Mouse (Mus musculus) layer of hippocampus, adult 8-10 months (tissue): ENCODE measurements around the gene Olfr767. TPM values are rescaled to one million over a fixed set of nuclear protein-coding genes. Genes with fewer than 3 reads are reported as not detected.
"Not testable (repeated sequence)": the region's sequence is repeated elsewhere in the genome, so short reads cannot be mapped to it uniquely, and the experiment has no call there.

Experiments used
- DNase-seq, 2 experiments: peaks; one replicate each; pipeline ENCODE4 v3.0.0; 2022; ENCODE audit warnings: low spot score in 2 of 2
- total RNA-seq, 4 experiments: library from RNA; stranded (reverse); gene quantifications; 2 replicates each; pipeline ENCODE4 v1.2.4; 2022

Olfr767 gene
- total RNA-seq = under 1 TPM in 1 of 4 experiments, not detected in 3; 0.11 TPM

DNA sequence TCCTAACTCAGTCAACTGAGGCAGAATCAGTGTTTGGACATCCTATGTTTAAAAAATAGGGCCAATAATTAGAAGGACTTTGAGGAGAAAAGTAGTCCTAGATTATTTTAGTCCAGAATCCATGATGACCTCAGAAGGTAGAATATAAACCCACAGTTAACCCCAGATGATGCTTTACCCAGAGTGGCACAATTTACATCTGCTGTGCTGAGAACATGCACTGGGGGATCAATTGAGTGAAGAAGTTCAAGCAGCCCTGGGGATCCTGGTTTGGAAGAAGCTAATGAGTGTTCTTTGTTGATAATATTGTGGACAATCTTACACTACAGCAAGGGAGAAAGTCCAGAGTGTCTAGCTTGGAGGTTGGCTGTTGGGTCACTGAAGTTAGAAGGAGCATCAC, at the start of gene Olfr767:
Gene Olfr767, minus strand, starts transcription at position 101 of the 400 bp plus-strand sequence.
- not testable (repeated sequence) for DNase-seq

DNA sequence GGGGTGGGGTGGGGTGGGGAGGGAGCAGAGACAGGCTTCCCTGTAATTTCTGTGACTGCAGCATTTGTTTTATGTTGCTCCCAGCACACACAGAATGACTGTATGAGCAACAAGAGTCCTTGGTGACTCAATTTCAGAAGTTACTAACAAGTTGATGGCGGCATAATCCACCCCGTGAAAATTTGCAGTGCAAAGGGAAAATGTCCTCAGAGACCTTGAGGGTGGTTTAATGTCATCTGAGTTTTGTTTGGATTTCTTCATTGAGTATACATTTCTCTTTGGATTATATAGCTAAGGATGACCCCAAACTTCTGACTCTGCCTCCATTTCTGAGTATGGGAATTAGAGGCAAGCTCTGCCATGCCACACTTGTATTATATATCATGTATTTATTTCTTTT, 35.1 kb upstream of the Olfr767 start, which contains the start of gene Olfr769:
Gene Olfr769, minus strand, starts transcription at position 101 of the 400 bp plus-strand sequence.
- DNase-seq = no peak

DNA sequence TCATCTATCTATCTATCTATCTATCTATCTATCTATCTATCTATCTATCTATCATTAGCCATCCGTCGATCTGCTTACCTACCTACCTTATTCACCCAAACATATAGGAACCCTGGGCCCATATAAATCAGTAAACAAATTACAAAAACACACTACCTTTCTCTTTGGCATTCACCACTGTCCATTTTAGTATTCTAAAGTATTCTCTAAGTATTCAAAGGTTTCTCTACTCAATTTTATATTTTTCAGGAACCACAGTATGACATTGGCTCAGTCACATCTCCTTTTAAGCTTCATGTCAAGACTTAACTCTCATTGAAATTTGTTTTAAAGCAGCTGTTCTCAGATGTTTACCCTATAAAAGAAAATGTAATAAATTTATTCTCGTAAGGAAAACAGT, 32.4 kb upstream of the Olfr767 start:
- no peak for DNase-seq

DNA sequence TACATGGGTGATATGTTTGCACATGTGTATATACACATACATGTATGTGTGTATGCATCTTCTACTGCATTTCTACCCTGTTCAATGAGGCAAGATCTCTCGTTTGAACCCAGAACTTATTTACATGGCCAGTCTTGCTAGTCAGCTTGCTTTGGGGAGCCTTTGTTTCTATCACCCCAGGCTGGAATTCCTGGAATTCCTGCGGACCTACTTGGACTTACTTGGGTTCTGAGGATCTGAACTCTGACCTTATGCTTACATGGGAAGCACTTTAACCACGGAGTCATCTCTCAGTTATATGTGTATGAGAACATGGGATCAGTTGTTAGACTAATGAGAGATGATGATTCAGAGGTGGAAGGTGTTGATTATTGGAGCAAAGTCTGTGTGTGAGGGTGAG, 18.5 kb upstream of the Olfr767 start:
- no peak for DNase-seq

DNA sequence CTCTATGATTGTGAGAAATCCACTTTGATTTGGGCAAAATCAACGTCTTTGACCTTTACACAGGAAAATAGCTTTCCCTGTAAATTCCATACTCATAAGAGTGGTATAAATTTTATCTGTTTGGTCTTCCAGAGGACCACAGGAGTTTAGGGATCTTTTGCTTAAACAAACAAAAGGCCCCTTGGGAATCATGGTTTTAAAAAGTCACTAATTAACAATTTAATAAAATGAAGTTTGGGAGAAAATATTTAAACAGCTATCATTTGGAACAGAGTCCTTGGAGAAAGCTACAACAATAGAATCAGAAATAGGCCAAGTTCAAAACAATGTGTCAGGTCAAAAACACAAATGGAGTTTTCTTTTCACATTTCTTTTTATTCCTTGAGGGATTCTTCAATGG, 16.6 kb upstream of the Olfr767 start, which contains the start of gene Olfr768:
Gene Olfr768, minus strand, starts transcription at position 101 of the 400 bp plus-strand sequence.
- no peak for DNase-seq

DNA sequence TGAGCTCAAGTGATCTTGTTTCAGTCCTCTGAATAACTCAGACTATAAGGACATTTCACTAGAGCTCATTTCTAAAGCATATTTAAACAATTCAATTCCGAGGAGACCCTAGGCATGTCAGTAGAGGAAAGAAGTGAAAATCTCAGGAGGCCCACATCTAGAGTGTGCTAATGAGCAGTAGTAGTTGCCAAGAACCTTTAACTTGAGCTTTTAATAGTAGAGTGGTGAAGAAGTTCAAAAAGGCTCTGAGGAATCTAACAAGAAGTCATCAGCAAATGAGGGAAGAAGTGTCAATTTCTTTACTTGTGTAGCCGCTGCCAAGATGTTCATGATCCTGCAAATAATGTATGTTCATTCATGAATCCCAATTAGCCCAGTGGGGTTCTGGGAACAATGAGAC, 13.8 kb downstream of the Olfr767 start, which contains the start of gene Olfr766-ps1:
Gene Olfr766-ps1, minus strand, starts transcription at position 101 of the 400 bp plus-strand sequence.
- no peak for DNase-seq

DNA sequence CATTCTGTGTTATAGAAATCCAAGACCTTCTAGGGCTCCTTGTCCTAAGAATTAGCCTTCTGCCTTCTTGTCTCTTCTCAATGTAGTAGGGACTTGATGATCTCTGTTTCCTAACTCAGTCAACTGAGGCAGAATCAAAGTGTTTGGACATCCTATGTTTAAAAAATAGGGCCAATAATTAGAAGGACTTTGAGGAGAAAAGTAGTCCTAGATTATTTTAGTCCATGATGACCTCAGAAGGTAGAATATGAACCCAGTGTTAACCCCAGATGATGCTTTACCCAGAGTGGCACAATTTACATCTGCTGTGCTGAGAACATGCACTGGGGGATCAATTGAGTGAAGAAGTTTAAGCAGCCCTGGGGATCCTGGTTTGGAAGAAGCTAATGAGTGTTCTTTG, 32.8 kb downstream of the Olfr767 start, which contains the start of gene Olfr765:
Gene Olfr765, minus strand, starts transcription at position 101 of the 400 bp plus-strand sequence.
- not testable (repeated sequence) for DNase-seq

DNA sequence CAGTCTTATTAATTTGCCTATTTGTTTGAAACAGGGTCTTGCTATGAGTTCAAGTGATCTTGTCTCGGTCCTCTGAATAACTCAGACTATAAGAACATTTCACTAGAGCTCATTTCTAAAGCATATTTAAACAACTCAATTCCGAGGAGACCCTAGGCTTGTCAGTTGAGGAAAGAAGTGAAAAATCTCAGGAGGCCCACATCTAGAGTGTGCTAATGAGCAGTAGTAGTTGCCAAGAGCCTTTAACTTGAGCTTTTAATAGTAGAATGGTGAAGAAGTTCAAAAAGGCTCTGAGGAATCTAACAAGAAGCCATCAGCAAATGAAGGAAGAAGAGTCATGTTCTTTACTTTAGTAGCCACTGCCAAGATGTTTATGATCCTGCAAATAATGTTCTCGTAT, 42.9 kb downstream of the Olfr767 start, which contains the start of gene Olfr764-ps1:
Gene Olfr764-ps1, minus strand, starts transcription at position 101 of the 400 bp plus-strand sequence.
- no peak for DNase-seq

DNA sequence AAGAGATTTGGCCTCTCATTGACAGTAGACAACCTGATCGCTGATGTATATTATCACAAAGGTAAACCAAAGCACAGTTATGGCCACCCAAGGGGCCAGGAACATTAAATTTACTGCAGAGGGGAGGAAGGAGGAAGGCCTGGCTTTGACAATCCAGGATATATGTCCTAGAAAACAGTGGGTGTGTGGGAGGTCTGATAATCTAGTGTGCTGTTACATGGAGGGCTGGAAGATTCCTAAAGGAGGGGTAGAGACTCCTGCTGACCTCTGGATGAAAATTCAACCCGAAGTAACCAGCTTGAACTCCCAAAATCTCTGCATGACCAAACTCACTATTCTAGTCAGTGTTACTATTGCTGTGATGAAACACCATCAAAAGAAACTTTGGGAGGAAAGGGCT, 54.4 kb downstream of the Olfr767 start:
- DNase-seq = no peak

DNA sequence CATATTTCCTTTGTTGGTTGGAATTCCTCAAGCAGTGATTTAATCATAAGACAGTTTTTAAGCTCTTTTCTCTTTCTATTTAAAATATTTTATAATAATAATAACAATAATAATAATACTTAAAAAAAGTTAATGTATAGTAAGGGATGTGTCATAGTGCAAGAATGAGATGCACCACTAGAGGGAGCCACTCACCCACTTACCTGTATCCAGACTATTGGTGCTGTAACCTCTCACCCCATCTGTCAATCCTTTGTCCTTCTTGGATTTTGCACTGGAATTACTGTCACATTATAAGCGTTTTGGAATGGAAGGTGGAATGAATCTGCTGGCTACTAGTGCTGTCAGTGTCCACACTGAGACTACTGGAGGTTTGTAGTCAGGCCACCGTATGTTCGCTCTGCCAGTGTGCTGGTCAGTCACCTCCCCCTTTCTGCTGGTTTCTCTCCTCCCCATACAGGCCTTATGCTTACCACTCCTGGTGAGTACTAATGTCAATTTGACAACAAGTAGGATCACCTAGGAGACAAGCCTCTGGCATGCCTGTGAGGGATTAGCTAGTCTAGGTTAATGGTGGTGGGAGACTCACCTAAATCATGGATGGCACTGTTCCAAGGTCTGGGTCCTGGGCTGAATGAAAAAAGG, 56.6 kb downstream of the Olfr767 start:
- peak in 1 of 2 experiments; percentile 34 for DNase-seq

Other genes with a start within 250 kb of the Olfr767 start
- gene Gdf11, start 191.2 kb downstream of the Olfr767 start, total RNA-seq = 10 to 100 TPM; 19.9 to 22.7 (median 22.3) TPM
- 100 to 1,000 TPM in 2 of 4 experiments, 10 to 100 TPM in 2; 76.9 to 199 (median 126) TPM for gene Cd63, start 181.9 kb downstream of the Olfr767 start, total RNA-seq
- gene Rdh5, start 160.0 kb downstream of the Olfr767 start, total RNA-seq = 1 to 10 TPM; 4.5 to 7.8 (median 7.2) TPM
- 100 to 1,000 TPM in 2 of 4 experiments, 10 to 100 TPM in 2; 69.0 to 104 (median 90.6) TPM for gene Bloc1s1, start 158.9 kb downstream of the Olfr767 start, total RNA-seq
- gene Itga7, start 149.1 kb downstream of the Olfr767 start, total RNA-seq = 10 to 100 TPM; 29.5 to 35.4 (median 31.6) TPM
- gene Mettl7b, start 121.9 kb downstream of the Olfr767 start, total RNA-seq = not detected
- gene Olfr9, start 93.5 kb downstream of the Olfr767 start, total RNA-seq = not detected
- not detected for gene Olfr763, start 72.1 kb downstream of the Olfr767 start, total RNA-seq
- gene Olfr764-ps1, start 43.0 kb downstream of the Olfr767 start, total RNA-seq = not detected
- gene Olfr765, start 32.9 kb downstream of the Olfr767 start, total RNA-seq = not detected
- gene Olfr766-ps1, start 13.9 kb downstream of the Olfr767 start, total RNA-seq = not detected
- not detected for gene Olfr768, start 16.5 kb upstream of the Olfr767 start, total RNA-seq
- gene Olfr769, start 35.0 kb upstream of the Olfr767 start, total RNA-seq = not detected
- not detected for gene Olfr770, start 56.1 kb upstream of the Olfr767 start, total RNA-seq
- gene Olfr771, start 81.8 kb upstream of the Olfr767 start, total RNA-seq = not detected
- not detected for gene Olfr772, start 95.0 kb upstream of the Olfr767 start, total RNA-seq
- not detected for gene Olfr773, start 104.5 kb upstream of the Olfr767 start, total RNA-seq
- gene Olfr774, start 153.3 kb upstream of the Olfr767 start, total RNA-seq = not detected
- gene Olfr775, start 165.5 kb upstream of the Olfr767 start, total RNA-seq = under 1 TPM in 1 of 4 experiments, not detected in 3; 0.12 TPM
- gene Olfr776, start 176.2 kb upstream of the Olfr767 start, total RNA-seq = not detected
- not detected for gene Olfr777, start 188.6 kb upstream of the Olfr767 start, total RNA-seq
- not detected for gene Olfr780, start 235.2 kb upstream of the Olfr767 start, total RNA-seq
- gene Olfr781, start 245.9 kb upstream of the Olfr767 start, total RNA-seq = not detected